Mouse (Mus musculus): ENCODE results near the gene Fbxo42.

Fbxo42 gene

DNA sequence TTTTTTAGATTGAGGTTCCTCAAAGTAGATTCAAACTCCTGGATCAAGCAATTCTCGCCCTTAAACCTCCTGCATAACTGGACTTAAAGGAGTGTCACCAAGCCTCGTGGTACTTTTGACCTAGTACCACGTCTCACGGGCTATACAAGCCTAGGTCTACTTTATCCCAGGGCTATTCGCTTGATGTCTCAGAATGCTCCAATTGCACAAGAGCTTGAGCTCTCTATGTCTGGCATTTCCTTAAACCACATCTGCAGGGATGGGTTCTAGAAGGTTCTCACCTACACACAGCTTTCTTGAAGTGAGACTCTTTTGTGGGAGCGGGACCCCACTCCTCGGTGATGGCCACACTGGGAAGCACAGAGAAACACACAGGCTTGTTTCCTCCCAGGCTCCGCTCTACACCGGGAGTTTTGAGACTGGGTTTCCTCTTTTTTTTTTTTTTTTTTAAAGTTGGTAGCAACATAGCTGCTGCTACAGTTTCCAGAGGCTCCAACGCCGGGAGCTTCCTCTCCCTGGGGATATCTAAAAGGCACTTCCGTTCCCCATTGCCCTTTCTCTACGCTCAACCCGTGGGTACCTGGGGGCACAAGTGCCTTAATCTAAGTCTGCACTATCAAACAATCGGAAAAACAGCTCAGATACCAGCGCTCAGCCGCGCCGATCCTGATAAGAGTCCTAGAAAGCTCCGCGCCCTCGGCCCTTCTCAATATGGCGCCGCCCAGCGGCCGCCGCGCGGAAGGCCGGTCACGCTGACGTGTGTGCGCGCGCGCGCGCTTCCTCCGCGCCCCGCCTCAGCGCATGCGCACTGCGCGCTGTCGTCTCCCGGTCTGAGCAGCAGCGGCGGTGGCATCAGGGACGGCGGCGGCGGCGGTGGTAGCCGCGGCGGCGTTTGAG is at the start of gene Fbxo42:
Fbxo42 (plus strand) TSS at position 802 of the 897 bp plus-strand sequence.
- DNase-seq = peak; percentile 96

DNA sequence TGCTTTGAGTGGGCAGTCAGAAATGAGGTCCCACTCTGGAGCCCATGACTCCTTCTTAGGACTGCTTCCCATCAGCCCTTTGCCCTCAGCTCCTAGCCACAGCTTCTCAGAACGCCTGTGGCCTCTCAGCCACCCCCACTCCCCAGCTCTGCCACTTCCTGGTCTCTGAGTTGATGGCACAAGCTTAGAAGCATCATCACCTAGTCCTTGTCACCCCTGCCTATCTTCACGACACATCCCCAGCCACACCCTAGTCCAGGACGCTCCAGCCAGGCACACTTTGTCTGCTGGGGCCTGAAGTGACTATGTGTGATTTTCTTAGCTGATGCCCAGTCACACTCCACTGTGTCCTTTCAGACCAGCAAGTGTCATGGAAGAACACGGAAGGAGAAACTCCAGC is 48.8 kb upstream of the Fbxo42 start:
- no peak for DNase-seq

DNA sequence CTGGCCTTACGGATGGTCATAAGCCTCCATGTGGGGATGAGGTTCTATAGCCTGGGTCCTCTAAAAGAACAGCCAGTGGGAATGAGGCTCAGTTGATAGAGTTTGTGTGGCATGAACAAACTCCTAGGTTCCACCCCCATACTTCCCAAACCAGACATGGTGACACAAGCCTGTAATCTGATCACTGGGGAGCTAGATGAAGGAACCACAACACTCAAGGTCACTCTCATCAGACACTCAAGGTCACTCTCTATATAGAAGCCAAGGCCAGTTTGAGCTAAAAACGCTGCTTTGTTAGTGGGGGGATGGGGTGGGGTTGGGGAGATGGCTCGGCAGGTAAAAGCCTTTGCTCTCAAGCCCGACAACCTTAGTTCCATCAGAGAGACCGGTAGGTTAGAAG is 47.8 kb upstream of the Fbxo42 start:
- no peak for DNase-seq

DNA sequence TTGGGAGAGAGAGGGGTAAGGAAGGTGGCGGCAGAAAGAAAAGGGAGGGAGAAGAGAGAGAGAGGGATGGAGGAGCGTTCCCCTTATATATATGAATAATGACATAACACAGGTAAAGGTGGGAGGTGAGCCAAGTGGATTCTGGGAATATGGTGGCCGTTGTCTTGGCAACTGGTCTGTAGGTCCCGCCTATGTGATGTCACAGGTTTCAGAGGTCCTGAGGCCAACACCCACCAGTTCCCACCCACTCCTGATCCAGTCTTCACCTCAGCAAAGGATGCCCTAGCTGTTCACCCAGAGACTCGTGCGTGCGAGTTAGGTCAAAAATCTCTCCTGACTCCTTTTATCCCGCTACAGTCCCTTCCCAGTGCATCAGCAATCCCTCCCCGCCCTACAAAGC is 46.4 kb upstream of the Fbxo42 start:
- DNase-seq = no peak

DNA sequence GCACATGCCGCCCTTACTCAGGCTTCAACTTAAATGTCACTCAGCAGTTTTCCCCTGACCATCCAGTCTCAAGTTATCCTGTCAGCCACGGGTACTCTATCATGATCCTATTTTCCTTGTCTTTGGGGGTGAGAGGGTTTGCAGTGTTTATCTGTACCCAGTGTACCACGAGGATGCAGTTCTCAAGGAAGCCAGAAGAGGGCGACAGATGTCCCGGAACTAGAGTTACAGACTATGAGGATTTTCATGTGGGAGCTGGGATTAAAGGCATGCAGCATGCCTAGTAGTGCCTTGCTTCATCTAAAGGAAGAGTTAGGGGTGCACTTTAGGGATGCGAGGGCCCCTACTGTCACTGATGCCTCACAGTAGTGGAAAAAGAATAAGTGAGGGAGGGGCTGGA is 45.9 kb upstream of the Fbxo42 start:
- peak; percentile 17 for DNase-seq

DNA sequence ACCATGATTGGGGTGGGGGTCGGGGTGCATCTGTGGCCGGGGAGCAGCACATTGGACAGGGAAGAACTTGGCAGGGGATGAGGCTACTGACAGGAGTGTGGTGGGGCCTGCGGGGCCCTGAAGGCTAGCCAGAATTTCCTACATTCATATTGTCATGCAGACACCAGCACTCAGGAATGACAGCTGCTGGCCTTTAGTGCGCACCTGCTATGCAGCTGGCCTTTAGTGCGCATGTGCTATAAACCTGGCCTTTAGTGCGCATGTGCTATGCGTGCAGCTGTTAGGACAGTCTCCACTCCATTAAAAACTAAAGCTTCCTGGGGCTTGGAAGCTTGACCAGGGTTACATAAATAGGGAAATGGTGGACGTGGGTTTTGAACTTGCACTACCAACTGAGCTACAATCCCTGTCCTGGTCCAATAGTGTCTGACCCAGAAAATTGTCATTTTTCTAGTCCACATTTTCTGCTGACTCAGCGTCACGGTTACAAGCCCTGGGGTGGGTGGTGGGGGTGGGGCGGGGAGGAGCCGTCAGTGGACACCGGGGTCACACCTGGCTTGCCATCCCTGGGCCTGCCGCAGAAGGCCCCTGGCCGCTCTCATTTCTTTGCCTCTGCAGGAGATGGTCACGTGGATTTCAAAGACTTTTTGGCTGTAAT is 41.1 kb upstream of the Fbxo42 start:
- no peak for DNase-seq

DNA sequence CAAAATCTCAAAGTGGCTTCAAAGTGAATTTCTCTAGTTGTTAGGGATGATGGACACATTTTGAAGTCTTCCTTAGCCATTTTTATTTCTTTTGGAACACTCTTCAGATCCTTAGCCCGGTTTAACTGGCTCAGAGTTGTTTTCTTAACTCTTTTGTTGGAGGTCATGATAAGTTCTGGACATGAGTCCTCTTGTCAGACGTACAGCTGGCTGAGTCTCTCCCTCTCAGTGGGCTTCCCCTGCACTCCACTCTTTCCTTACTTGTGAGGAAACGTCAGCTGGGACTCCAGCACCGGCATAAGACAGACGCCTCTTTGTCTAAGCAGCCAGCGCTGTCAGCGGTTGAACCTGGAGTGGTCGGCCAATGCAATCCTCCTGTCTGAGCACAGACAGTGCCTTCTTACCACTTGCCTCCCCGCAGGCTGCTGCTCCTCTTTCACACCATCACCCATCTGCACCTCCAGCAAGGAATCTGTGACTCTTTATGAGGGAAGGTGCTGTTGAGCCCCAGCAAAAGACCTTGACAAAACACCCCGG is 39.4 kb upstream of the Fbxo42 start:
- DNase-seq = no peak

DNA sequence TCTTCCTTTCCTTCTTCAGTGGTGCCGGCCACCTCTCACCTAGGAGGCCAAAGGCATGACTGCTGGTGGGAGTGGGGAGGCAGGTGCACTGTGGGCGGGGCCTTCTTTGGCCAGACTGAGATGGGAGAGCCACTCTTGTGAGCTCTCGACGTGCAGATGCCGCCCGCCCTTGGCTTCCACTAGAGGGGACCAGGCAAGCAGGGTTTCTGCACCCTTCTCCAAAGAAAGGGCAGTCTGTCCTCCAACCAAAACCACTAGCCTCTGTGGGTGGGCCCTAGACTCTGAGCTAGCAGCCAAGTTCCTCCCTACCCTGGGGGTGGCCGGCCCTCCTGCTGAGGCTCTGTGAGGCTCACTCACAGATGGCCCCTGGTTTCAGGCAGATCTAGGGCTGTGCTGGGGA is 33.9 kb upstream of the Fbxo42 start:
- no peak for DNase-seq

DNA sequence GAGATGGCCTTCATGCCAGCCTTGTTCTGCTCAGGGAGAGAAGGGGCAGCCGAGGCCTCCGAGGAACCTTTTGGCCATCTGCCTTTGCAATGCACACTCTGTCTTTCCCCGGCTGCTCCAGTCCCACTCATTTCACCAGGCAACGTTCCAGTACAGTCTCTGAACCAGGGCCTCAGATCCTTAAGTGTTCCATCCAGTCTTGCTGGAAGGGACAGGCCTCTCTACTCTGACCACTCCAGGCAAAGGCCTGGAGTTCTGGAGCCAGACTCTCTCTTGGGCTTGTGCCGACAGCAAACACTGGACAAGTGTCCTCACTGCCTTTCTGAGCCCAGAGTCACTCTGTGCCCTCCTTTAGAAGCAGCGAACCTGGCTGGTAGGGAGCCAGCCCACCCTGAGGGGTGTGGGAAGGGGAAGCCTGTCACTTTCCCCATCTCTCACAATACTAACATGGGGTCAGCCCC is 33.2 kb upstream of the Fbxo42 start:
- DNase-seq = no peak

DNA sequence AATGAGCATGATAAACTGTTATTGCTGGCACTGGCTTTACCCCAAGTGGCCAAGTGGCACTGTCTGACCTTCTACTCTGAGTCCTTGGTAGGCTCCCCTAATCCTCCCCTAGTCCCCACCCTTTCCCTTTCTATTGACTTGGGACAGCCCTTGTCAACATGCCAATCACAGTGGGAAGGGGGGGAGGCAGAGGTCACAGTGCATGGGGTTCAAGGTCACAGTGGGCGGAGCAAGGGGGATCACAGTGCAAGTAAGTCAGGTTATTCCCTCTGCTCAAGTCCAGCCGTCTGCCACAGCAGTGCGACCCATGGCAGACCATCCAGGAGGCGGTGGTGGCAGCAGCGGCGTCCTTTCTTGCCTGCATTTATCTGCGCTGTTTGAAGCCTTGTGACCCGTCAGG is 32.3 kb upstream of the Fbxo42 start:
- no peak for DNase-seq

DNA sequence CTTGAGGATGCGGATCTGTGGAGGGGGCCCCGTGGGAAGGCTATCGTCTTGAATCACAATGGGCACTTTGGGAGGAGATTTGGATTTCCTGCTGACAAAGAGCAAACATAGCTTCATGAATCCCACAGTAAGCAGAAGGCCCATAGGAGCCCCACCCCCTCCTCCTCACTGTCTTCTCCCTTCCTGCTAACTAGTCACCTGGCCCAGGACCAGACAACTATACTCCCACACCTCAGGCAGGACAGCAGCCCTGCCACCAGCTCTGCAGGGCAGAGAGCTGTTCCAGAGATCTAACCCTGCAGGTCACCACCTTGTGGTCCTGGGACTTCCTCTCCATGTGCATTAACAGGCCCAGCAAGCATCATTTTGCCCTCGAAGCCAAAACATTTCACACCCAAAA is 29.0 kb upstream of the Fbxo42 start:
- no peak for DNase-seq

DNA sequence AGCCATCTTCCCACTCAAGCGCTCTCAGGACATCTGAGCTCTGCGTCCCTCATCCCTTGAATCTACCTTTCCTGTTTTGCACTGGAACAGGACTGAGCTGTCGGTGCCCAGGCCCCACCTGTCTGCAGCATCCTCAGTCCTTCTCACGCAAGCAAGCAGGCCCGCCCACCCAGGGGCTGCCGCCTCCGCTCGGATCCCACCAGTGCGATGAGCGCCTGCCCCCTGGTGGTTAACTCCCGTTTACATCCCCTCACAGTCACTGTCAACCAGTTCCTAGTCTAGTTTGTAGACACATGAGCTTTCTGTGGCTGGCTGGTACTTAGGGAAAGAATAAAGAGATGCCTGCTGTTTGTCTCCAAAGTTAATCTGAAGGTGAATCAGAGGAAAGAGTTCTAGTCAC is 27.0 kb upstream of the Fbxo42 start:
- DNase-seq = peak; percentile 79

DNA sequence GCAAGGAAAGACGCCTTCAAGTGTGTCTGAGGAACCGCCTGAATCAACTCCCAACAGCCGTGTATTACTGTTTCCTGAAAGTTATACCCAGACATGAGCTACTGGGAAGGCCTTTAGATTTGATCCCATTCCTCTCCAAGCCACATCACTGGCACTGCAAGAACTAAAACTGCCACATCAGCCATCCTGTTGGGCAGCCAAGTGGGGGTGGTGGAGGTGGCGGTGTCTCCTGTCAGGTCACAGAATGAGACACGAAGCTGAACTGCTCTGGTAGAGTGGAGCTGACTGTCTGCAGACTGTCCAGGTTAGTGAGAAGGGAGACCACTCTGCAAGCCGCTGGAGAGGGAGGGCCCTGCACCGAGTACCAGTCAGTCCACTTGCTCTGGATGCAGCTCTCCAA is 25.1 kb upstream of the Fbxo42 start:
- DNase-seq = no peak

DNA sequence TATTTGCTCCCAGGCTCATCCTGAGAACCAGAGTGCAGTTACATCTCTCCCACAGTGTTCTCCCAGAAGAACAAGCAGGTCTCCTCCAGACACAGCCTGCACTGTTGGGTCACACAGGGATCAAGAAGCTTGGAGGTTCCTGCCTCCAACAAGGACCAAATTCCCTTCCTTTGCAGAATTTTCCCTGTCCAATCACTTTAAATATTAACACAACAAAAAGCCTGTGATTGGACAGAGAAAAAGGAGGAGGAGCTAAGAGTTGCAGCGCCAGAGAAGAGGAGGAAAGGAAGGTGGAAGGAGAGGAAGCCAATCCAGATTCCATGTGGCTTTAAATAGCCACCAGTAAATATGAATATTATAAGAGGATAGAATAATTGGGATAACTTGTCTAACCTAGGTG is 24.6 kb upstream of the Fbxo42 start:
- no peak for DNase-seq

DNA sequence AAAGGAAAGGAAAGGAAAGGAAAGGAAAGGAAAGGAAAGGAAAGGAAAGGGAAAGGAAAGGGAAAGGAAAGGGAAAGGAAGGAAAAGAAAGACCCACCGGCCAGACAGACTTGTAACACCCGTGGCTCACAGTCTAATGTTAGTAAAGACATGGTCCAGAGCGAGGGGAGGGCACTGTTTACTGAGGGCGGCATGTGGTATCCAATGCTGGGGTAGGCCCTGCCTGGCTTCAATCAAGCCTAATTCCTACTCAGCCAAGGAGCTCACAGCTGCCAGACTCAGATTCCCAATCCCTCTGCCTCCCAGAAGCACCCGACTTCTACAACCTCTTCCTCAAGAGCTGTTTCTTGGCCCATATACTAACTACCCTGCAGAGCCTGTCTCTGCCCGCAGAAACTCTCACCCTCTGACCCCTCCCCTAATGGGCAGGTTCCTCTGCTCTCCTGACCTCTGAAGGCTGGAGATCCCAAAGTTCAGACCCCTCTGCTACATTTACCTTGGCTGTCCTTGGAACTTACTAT is 18.5 kb upstream of the Fbxo42 start:
- no peak for DNase-seq

DNA sequence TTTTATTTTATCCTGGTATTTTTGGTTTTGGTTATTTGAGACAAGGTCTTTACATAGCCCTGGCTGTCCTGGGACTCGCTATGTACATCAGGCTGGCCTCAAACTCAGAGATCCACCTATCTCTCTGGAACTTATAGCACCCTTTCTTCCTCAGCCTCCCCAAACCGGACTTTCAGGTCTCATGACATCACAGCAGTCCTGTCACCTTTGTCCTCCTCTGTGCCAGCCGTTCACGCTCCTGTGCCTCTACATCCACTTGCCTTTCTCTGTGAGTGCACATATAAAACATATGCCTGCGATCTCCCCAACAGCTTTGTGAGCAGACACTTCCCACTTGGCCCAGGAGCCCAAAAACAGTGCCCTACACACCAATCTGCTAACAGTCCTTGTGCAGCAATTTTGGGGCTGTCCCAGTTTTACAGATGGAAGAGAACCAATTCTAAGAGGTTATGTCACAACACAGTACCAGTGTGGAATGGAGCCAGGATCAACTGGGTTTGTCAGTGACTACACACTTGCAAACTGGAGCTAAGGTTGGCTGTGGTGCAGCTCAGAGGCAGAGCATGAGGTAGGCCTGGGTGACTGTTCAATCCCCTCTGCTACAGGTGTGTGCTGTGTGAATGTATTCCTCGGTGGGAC is 16.9 kb upstream of the Fbxo42 start:
- DNase-seq = no peak

DNA sequence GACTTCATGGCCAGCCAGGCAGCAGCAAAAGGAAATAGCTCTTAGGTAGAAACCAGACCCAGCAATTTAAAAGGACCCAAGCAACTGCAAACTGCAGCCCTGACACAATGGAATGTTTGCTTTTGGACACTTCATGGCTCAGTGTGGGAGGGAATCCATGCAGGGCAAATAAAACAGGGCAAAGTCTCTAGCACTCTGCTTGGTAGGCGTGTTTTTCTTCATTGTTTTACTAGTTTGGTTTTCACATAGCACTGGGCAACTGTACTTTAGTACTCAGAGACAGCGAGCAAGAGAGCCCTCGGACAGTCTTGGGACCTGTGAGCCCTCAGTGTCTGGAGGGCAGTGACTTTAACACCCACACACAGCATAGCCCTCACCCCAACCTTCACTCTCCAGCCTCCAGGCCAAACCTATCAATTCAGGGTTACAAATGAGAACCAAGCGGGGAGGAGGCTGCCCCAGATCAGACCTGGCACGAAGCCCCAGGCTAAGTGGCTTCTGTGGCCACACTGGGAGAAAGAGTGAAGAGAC is 16.1 kb upstream of the Fbxo42 start:
- DNase-seq = no peak

DNA sequence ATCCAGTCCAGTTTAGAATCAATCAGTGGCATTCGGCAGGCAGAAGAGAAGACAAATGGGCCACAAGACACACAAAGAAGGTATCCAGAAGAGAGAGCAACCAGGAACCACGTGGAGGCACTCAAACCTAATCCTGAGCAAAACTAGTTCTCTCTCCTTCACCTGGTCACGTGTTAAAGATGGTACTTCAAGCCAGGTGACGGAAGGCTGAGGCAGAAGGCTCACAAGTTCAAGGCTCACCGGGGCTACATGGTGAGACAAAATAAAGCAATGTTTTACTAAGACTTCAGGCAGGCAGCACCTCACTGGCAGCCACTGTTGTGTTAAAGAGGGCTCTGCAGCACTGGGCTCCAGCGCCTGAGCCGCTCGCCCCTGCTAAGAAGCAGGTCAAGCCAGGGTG is 15.5 kb upstream of the Fbxo42 start:
- no peak for DNase-seq

DNA sequence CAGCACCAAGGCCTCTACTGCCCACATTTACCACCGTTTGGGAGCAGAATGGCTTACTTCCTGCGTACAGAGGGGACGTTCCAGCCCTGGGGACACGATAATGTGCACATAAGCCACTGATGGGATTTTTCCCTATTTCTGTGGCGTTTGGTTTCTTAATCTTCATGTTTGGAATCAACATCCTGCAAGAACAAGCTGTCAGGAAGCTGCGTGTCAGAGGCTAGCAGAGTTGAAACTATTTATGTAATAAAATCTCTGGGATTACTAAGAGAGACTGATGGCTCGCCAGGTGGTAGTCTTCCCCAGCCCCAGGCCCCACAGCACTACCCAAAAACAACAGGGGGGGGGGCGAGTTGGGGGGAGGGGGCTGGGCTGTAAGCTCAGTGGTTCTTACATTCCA is 14.5 kb upstream of the Fbxo42 start:
- DNase-seq = no peak

DNA sequence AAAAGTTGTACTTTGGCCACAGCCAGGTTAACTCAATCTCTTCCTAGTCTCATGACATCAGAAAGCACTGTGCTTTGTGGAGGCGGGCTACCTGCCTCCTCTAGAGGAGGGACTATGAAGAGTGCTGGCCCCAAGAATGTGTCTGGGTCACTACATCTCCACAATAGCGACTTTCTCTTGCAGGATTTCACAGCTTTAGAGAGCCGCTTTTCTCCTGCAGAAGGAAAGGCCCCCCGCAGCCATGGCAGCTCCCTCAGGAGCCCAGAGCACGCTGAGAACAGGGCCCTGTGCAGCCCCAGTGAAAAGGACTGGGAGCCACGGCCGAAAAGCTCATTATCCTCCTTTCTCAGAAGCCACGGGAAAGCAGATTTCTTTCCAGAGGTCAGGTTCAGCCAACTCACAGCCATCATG is 13.7 kb upstream of the Fbxo42 start:
- no peak for DNase-seq

DNA sequence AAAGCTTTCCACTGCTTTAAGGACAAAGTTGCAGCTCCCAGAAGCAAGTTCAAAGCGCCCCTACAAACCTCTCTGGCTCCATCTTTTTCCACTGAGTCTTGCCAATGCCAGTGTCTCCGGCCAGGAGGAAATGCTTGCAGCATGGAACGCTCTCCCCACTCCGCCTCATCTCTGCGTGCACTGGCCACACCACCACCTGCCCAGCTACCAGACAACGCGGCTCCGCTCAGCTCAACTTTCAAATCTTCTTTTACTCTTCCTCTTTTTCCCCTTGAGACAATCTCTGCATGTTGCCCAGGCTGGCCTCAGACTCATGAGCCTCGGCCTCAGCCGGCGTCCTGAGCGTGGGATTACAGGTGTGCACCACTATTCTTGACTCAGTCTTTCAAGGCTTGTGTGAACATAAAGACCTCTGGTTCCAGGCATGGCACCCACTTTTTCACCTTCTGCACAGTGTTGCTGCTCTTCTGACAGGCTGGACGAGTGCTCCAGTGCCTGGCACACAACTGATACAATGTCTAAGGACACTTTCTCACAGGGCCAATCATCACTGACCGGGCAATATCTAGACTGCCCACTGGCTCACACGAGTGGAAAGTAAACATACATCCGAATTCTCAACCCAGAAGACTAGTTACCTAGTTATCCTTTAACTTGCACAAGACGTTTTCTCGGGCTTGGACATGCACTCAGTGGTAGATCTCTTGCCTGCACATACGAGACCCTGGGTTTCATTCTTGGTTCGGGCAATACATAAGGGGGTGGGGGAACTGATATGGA is 12.8 kb upstream of the Fbxo42 start:
- no peak for DNase-seq

DNA sequence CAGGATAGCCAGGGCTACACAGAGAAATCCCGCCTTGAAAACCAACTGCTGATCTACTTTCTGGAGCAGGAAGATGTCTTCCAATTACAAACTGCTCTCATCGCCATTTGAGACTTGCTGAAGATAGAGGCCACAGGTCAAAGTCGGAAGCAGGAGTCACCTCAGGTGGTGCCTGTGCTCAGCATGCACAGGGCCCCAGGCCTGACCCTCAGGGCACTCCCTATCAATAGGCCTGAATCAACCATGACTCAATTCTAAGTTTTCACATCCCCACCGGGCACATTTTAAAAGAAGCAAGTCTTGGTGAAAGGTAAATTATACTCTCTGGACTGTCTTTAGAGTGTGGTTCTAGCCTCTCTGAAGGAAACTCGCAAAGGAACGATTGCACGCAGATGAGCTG is 11.6 kb upstream of the Fbxo42 start:
- no peak for DNase-seq

Measured in thymus, postnatal 14 days (tissue).